Mouse (Mus musculus) left cerebral cortex, adult 9 months (tissue): Measurements from ENCODE around the gene Actn4.
"Not testable (repeated sequence)": the region's sequence is repeated elsewhere in the genome, so short reads cannot be mapped to it uniquely, and the experiment has no call there.

Experiments
- DNase-seq, 2 experiments: peaks; one replicate each; pipeline ENCODE4 v3.0.0; 2022; ENCODE audit warnings: low spot score in 2 of 2

Gene Actn4

DNA sequence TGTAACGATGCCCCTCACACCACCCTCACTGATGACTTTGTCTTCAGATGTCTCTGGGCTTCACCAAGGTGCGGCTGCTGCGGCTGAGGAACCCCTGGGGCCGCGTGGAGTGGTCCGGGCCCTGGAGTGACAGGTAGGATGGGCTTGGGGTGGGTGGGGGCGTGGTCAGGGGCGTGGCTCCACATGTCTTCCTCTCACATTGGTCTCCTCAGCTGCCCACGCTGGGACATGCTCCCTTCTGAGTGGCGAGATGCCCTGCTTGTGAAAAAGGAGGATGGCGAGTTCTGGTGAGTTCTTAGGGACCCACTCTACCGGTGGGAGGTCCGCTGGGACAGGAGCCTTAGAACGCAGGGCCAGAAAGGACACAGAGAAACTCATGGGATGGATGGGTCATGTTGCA, 75.7 kb downstream of the Actn4 start:
- no peak for DNase-seq

DNA sequence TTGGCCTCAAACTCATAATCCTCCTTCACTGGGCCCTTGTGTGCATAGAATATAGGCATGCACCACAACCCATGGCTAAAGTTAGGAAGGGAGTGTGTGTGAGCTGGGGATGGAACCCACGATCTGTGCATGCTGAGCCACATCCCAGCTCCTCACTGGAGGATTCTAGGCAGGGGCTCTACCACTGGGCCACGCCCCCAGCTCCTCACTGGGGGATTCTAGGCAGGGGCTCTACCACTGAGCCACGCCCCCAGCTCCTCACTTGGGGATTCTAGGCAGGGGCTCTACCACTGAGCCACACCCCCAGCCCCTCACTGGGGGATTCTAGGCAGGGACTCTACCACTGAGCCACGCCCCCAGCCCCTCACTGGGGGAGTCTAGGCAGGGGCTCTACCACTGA, 78.4 kb downstream of the Actn4 start:
- not testable (repeated sequence) for DNase-seq

DNA sequence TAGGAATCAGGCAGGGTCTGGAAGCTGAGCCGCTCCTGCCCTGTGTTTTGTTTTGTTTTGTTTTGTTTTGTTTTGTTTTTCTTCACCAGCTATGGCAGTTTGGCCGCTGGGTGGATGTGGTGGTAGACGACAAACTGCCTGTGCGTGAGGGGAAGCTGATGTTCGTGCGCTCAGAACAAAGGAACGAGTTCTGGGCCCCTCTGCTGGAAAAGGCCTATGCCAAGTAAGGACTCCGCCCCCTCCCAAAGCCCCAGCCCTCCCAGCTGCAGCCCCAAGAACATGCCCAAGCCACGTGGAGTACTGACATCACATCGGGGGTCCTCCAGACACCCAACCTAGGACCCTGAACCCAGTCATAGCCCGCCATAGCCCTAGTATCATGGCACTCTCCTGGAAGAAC, 79.1 kb downstream of the Actn4 start:
- no peak for DNase-seq

DNA sequence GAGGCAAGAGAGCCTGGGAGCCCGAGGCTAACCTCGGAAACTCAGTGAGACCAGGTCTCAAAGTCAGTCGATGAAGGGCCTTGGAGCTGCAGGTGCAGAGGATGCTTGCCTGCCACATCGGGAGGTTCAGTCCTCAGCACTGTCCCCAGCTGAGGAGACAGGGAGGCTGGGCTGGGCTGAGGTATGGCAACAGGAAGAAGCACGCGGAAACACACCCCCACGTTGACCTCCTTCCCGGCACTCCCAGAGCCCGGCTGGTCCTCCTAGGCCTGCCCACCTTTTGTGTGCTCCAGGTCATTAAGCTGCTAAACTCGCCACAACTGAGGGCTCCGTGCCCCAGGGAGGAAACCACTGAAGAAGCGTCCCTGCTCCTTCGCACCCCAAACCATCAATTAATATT, 80.9 kb downstream of the Actn4 start, which contains the start of gene Capn12:
Capn12 (plus strand) TSS at position 224 of the 400 bp plus-strand sequence.
- no peak for DNase-seq

DNA sequence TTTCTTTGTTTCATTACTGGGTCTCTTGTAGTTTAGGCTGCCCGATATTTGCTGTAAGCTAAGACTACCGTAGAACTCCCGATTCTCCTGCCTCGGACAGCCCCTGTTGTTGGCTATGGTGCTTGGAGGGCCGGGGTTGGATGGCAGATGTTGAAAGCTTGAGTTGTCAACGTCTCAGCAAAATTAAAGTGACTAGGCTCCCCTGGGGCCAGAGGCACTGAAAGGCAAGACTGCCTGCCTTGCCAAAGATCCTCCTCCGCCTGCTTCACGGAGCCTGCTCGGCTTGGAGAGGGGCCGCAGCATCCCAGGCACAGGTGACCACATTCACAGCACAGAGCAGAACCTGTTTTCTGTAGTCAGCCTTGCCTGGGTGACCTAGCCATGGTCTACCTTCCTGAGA, 81.6 kb downstream of the Actn4 start:
- DNase-seq: no peak

DNA sequence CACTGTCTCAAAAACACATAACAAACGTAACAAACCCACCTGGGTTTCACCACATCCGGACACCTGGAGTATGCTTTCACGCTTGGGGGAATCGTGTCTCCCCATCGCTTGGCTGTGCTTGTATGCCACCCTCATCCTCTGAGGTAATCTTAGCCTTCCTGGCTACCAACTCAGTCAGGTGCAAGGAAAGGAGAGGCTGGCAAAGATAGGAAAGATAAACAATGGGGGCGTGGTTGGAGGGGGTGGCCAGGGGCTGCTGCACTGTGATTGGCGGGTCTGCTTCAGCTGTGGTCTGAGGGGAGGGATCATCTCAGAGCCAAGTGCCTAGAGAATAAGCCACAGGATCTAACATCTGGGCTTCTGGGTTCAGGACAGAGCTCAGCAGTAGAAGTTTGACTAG, 82.5 kb downstream of the Actn4 start:
- DNase-seq: no peak

DNA sequence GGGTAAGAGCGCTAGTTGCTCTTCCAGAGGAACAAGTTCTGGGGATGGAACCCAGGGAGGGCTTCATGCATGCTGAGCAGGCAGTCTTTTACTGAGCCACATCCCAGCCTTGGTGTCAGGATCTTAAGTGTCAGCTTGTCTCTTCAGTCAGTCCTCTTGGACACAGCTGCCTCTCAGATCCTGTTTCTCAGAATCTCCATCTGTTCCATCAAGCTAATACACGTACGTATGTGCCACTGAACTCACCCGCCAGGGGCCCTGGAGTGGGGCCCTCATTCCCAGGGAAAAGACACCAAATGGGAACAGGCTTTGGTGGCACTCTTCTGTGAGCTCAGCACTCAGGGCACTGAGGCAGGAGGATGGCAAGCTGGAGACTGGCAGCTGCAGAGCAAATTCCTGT, 84.3 kb downstream of the Actn4 start:
- no peak for DNase-seq

DNA sequence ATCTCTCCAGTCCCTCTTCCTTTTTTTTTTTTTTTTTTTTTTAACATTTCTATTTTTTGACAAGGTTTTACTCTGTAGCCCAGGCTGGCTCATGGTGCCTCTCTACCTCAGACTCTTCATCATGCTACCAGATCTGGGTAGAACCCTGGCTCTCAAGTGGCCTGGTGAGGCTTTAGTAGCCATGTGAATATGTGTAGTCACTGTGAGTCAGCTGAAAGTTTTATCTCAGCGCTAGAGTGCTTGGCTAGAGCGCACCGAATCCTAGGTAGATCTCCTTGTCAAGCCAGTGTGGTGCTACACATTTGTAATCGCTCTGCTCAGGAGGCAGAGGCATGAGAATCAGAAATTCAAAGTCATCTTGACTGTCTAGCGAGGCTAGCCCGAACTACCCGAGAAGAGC, 85.0 kb downstream of the Actn4 start:
- DNase-seq: no peak

DNA sequence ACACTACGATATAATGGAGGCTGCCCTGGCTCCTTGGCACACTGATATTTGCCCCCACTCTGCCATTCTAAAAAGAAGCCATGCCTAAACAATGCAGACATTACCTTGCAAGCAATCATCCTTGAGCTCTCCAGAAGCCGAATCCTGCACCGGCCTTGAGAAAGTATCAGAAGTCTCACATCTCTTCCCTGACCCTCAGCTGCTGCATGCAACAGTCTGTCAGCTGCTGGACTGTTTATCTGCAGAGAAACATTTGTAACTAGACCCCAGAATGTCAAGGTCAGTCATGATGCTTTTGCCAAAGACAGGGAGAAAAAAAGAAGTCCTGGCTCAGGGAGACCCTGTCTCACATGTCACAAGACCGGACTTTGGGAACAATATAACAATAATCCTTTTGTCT, 86.0 kb downstream of the Actn4 start:
- no peak for DNase-seq

DNA sequence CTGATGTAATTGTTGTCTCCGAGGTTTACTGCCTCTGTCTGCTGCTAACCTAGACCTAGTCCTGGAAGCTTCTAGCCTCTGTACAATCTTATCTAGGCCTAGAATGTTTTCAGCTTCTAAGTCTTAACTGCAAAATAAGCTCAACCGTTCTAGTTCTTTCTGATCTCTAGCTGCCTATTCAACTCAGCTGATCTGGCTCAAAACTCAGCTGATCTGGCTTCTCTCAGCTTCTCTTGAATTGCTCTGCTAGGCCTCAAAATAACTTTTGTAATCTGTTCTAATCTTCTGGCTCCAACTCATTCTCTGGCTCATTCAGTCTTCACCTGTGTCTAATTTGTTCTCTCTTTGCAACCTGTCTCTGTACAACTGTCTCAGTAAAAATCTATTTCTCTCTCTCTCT, 87.6 kb downstream of the Actn4 start:
- no peak for DNase-seq

DNA sequence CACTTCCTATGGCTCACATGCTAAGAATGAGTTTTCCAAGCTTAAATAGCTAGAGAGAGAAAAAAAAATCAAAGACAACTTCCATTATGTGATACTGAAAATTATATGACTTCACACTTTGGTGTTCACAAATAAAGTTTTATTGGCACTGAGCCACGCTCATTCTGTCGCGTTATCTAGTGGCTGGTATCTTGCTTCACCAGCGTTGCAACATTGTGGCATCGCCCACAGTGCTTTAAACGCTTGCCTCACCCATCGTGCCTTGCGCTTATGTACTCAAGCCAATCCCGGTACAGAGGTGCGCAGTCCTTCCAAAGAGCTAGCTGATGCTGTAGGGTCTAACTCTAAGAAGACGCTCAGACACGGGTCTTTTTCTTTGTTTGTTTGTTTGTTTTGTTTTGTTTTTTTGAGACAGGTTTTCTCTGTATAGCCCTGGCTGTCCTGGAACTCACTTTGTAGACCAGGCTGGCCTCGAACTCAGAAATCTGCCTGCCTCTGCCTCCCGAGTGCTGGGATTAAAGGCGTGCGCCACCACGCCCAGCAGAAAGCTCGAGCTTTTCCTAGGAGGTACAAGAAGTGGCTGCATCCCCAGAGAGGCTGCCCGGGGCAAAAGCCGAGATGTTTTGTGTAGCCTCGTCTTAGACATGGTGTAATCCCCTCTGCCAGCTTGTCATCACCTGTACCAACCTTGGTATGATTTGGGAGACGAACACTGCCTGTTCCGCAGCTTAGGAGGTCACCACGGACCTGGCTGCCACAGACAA, 91.1 kb downstream of the Actn4 start:
- DNase-seq: no peak

DNA sequence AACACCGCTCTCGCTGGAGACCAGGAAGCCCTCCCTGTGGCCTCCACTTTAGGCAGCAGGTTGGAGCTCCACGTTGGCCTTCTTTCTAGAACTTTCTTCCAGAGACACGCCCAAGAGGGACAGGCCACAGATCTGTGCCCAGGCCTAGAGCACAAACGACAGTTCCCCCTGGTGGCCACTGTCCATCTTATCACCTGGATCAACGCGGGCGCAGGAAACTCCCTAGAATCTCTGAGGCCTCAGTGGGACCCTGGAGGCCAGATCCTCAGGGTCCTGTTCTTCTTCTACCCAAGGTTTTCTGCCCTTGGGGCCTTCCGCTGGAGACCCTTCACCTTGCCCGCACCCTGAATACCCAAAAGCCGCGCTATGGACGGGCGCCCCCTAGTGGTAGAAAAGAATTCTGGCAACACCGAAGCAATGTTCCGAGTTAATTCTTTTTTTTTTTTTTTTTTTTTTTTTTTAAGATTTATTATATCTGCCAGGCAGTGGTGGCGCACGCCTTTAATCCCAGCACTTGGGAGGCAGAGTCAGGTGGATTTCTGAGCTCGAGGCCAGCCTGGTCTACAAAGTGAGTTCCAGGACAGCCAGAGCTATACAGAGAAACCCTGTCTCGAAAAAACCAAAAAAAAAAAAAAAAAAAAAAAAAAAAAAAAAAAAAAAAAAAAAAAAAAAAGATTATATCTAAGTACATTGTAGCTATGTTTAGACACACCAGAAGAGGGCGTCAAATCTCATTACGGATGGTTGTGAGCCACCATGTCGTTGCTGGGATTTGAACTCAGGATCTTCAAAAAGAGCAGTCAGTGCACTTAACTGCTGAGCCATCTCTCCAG, 94.4 kb downstream of the Actn4 start:
- DNase-seq: peak in 1 of 2 experiments; percentile 51

DNA sequence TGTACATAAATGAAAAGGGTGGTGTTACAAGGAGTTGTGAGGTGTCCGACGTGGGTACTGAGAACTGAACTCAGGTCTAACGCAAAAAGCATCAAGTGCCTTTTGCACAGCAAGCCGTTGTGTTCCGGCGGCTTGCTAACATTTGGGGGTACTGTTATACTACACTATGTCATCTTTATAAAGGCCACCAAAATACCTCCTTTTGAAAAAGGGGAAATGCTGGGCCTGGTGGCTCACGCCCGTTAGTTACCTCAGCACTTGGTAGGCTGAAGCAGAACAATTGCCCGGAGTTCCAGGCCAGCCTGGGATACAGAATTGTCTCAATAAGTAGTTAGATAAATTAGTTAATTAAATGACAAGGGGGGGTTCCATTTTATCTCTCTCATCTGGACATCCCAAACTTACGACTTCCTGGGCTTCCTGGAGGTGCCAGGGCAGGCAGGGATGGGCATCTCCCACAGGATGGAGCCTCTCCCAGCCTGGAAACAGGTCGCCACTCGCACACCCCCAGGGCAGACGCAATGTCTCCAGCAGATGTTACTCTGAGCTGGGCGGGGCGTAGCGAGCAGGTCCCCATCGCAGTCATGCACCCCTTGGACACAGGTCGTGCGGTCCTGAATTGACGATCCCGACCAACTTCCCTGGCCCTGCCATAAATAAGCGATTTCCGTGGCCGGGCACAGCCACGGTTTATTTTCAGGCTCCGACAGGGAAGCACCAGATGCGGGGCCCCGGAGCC, 95.2 kb downstream of the Actn4 start:
- no peak for DNase-seq

DNA sequence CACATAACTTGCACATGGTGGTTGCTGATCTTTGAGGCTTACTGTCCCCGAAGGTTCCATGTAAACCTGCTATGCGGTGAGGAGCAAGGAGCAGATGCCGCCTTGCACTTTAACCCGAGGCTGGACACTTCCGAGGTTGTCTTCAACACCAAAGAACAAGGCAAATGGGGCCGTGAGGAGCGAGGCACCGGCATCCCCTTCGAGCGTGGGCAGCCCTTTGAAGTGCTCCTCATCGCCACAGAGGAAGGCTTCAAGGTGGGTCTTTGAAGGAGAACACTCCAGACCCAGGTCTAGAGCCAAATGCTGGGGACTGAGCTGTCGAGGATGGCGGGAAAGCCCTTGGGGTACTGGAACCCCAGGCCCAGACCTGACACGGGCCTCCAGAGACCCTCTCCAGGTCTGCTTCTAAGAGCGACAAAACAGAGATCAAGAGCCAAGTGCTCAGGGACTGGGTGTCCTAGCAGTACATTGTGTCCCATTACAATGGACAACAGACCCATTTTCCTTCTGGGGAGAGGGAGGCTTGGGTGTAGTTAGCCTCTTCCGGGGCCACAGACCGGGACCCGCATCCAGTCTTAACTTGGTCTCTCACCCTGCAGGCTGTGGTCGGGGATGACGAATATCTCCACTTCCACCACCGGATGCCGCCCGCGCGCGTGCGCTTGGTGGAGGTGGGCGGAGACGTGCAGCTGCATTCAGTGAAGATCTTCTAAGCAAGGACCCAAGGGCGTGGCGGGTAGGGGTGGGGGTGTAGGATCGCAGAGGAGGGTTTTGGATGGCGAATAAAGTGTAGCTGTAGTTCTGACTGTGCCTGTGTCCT, 96.4 kb downstream of the Actn4 start:
- peak; percentile 73 to 87 for DNase-seq

DNA sequence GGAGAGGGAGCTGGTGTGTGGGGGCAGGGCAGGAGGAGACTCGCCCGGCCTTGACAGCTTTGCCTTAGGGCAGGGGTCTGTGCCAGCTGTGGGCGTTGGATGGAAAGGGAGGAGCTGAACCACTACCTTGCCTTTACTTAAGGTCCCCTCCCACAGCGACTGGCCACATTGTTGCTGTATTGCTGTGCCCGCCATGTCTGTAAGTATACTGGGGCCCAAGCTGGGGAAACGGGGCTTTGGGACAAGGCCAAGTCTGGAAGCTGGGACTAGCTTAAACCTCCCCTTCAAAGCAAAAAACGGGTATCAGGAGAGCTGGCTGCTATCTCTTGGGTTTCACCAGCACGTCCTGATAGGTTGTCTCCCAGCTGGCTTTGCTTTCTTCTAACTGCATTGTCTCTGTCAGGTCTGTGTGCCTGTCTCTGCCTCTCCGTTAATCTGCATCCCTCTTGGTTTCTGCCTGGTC, 97.8 kb downstream of the Actn4 start:
- no peak for DNase-seq

DNA sequence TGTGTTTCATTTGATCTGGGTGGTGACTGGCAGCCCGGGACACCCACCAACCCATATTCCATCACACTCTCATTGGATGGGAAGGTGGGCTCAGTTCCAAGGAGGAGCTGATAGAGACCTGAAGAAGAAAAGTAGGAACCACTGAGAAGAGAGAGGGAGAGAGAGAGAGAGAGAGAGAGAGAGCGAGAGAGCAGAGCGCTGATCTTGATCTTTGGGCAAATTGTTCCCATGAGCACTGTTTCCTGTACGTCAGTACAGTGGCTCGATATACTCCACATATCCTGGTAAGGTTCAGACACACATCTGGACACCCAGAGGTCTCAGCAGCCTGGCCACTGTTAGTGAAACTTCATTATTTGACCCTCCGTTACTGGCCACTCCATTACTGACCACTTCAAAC, 98.6 kb downstream of the Actn4 start, which contains the start of gene Lgals7:
Lgals7 (plus strand) TSS at position 314 of the 400 bp plus-strand sequence.
- DNase-seq: no peak

DNA sequence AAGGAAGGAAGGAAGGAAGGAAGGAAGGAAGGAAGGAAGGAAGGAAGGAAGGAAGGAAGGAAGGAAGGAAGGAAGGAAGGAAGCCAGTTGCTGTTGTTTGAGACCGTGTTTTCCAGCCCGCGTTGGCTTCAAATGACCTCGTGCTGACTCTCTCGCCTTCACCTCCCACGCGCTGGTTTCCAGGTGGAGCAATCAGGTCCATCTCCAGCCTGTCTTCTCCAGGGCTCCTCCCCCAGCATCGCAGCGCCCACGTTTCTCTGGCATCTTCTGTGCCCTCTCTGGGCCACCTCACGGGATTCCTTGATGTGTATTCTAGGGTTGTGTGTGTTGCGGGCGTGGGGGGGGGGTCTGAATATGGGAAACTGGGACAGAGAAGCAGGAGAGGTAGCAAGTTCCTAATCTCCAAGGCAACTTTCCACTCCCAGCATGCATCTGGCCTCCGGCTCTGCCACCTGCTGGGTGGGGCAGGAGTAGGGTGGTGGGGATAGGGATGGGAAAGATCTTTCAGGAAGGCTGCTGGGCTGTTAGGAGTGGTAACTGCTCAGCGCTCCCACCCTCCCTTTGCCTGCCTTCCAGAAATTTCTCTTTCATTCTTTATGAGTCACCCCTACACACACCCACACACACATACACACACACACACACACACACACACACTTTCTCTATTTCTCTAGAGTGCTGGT, 99.2 kb downstream of the Actn4 start:
- DNase-seq: peak; percentile 65 to 71

DNA sequence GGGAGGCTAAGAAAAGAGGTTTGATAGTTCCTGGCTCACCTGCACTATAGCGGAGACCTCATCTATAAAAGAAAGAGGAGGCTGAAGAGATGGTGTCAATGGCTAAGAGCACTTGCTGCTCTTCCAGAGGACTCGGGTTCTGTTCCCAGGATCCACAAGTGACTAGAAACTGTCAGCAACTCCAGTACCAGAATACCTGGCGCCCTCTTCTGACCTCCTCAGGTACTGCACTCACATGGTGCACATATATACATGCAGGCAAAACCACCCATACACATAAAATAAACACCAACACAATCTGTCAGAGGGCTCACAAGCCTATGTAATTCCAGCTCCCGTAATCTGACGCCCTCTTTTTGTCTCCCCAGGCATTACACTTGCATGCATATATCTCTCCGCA, 101.2 kb downstream of the Actn4 start:
- no peak for DNase-seq

DNA sequence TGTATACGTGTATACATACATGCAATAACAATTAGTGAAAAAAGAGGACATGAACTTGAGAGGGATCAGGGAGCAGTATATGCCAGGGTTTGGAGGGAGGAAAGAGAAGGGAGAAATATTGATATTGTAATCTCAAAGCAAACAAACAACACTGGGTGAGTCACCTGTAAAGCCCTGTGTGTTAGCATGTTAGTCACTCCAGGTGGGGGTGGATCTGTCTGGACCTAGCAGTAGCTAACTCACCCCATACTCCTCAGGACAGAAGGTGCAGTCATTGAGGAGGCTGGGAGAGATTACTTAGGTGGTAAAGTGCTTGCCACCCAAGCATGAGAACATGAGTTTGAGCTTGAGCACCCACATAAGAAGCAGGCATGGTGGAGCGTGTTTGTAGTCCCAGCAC, 102.2 kb downstream of the Actn4 start:
- DNase-seq: no peak

DNA sequence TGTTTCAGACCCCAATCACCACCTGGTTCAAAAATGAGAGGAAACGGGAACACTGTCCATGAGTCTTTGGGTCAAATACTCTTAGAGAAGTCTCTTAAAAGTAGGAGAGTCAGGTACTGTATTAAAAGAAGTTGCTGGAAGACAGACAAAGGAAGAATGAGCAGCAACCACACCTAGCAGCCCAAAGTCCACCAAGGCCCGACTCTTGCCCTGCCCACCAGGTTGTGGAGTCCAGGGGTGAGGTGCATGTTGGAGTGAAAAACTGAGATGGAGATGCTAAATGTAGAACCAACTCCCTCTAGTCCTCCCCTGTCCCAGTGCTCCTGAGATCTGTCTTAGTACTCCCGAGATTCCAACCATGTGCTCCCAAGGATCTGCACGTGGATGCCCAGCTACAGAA, 111.5 kb downstream of the Actn4 start:
- no peak for DNase-seq
